Mouse (Mus musculus): ENCODE results near the gene Gm45261. TPM values are rescaled to one million over a fixed set of nuclear protein-coding genes. Genes with fewer than 3 reads are reported as not detected.

The Gm45261 gene
- not detected in 2 replicates for polyA plus RNA-seq (2012; rRNA removed)

DNA sequence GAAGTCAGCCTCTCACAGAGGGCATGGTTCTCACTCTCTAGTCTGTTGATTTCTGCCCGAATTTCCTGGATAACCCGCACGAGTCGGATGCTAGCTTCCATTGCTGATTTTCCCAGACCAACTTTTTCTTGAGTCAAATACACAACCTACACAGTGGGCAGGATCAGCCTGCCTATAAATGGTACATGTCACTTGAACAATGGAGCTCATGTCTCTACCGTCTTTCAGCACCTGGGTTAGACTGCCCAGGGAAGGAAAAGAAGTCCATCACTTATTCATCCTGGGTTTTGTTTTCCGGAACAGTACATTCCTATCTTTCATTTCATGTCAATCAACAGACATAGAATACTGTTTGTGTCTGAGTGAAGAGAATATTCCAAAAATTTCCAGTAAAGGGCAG is at the start of gene Gm45261:
Gene Gm45261 (minus strand): TSS at position 101 of the 400 bp plus-strand sequence.
- Histone ChIP-seq H3K4me1 (ENCODE audit: control insufficient read depth, insufficient read depth, insufficient read length) (no peaks in the 10 kb centered on the region), H3K36me3 (ENCODE audit: control insufficient read depth, insufficient read depth, low read length) (no peaks in the 10 kb centered on the region), H3K27me3 (ENCODE audit: control insufficient read depth, insufficient read depth, low read length) (no peaks in the 10 kb centered on the region), H3K4me3 (ENCODE audit: extremely low read depth, insufficient read depth, insufficient read length) (no peak within 1 kb of the TSS), H3K27ac (ENCODE audit: insufficient read depth, low read length) (no peak within 1 kb of the TSS)
- no peak for TF ChIP-seq POLR2A (IDR thresholded peaks at IDR 0.05; ENCODE audit: low read depth, low read length)
- no peak for TF ChIP-seq CTCF (IDR thresholded peaks at IDR 0.05; ENCODE audit: extremely low read depth, insufficient read depth, insufficient read length, insufficient replicate concordance)
- no peak for DNase-seq (ENCODE audit: low read depth in 1 of 2, low spot score in 2 of 2)
- 83% methylated on average over 6 of the region's 6 CpGs for WGBS

GRCm38 (mm10) chr1:80504757-80505156 is 43.5 kb upstream of the Gm45261 start:
- Histone ChIP-seq H3K4me1 (ENCODE audit: control insufficient read depth, insufficient read depth, insufficient read length) (no peaks in the 10 kb centered on the region), H3K36me3 (ENCODE audit: control insufficient read depth, insufficient read depth, low read length) (peaks cover 41% of the 10 kb centered on the region), H3K4me3 (ENCODE audit: extremely low read depth, insufficient read depth, insufficient read length) (no peak overlapping the region), H3K27me3 (ENCODE audit: control insufficient read depth, insufficient read depth, low read length) (no peaks in the 10 kb centered on the region), H3K27ac (ENCODE audit: insufficient read depth, low read length) (no peak overlapping the region)
- 75% methylated on average over 2 of the region's 2 CpGs for WGBS
- no peak for DNase-seq (ENCODE audit: low read depth in 1 of 2, low spot score in 2 of 2)
- TF ChIP-seq CTCF (IDR thresholded peaks at IDR 0.05; ENCODE audit: extremely low read depth, insufficient read depth, insufficient read length, insufficient replicate concordance) (no peak), POLR2A (IDR thresholded peaks at IDR 0.05; ENCODE audit: low read depth, low read length) (no peak)

- 91% methylated on average over 4 of the region's 4 CpGs for WGBS
- TF ChIP-seq POLR2A (IDR thresholded peaks at IDR 0.05; ENCODE audit: low read depth, low read length) (no peak), CTCF (IDR thresholded peaks at IDR 0.05; ENCODE audit: extremely low read depth, insufficient read depth, insufficient read length, insufficient replicate concordance) (no peak)
- peaks cover 41% of the 10 kb centered on the region for H3K36me3 ChIP-seq (ENCODE audit: control insufficient read depth, insufficient read depth, low read length)
- H3K27ac ChIP-seq (ENCODE audit: insufficient read depth, low read length): no peak overlapping the region
- no peaks in the 10 kb centered on the region for H3K27me3 ChIP-seq (ENCODE audit: control insufficient read depth, insufficient read depth, low read length)
- no peak overlapping the region for H3K4me3 ChIP-seq (ENCODE audit: extremely low read depth, insufficient read depth, insufficient read length)
- no peaks in the 10 kb centered on the region for H3K4me1 ChIP-seq (ENCODE audit: control insufficient read depth, insufficient read depth, insufficient read length)
- no peak for DNase-seq (ENCODE audit: low read depth in 1 of 2, low spot score in 2 of 2)
Observed at GRCm38 (mm10) chr1:80504081-80504480, 42.8 kb upstream of the Gm45261 start.

DNA sequence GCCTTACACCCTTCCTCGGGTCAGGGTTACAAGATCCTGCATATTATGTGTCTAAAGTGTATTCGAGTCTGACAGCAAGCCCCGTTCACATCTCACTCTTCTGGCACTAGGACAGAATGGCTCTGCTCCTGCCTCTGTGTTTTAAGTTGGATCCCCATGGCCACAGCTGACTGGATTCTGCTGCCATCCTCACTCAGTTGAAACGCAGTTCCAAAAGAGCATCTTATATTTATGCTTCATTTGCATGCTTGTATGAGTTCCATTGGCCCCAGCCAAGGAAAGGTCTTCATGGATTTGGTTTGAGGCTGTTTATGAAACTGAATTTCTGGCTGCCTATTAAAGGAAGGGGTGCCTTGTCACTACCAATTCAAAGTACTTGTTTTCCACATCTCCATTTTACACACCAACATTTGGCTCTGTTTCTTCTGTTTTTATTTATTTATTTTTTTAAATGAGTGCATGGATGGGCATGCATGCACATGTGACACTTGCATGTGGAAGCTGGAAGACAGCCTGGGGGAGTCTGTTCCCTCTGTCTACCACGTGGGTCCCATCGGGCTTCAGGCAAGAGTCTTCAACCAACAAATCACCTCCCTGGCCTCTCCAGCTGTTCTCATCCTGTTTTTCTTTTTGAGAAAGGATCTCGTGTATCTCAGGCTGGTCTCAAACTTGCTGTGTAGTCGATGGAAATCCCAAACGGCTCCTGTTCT is 41.4 kb upstream of the Gm45261 start:
- WGBS: 91% methylated on average over 9 of the region's 9 CpGs
- TF ChIP-seq CTCF (IDR thresholded peaks at IDR 0.05; ENCODE audit: extremely low read depth, insufficient read depth, insufficient read length, insufficient replicate concordance): no peak

DNA sequence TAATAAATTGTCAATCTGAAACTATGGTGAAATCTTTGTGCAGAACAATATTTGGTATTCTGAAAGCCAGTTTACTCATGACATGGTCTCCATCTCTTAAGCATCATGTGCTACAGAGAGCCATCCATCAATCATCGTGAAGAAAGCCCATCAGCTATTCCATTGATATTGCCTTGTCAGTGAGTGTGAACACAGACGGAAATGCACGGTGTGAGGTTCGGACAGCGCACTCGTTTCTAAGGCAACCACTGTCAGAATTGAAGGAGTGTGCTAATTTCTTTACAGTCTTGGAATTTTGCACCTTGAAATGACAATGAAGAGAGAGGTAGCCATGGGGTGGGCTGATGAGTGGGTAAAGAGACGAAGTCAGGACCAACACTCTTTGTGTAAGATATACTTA is 38.0 kb upstream of the Gm45261 start:
- TF ChIP-seq POLR2A (IDR thresholded peaks at IDR 0.05; ENCODE audit: low read depth, low read length): no peak
- TF ChIP-seq CTCF (IDR thresholded peaks at IDR 0.05; ENCODE audit: extremely low read depth, insufficient read depth, insufficient read length, insufficient replicate concordance): no peak
- Histone ChIP-seq H3K27ac (ENCODE audit: insufficient read depth, low read length) (no peak overlapping the region), H3K4me1 (ENCODE audit: control insufficient read depth, insufficient read depth, insufficient read length) (no peaks in the 10 kb centered on the region; the same call in 1 of the 2 replicates), H3K36me3 (ENCODE audit: control insufficient read depth, insufficient read depth, low read length) (peaks cover 25% of the 10 kb centered on the region), H3K4me3 (ENCODE audit: extremely low read depth, insufficient read depth, insufficient read length) (no peak overlapping the region), H3K27me3 (ENCODE audit: control insufficient read depth, insufficient read depth, low read length) (no peaks in the 10 kb centered on the region)
- no peak for DNase-seq (ENCODE audit: low read depth in 1 of 2, low spot score in 2 of 2)
- 90% methylated on average over 7 of the region's 7 CpGs for WGBS

More for the DNA sequence above, 41.4 kb upstream of the Gm45261 start:
- no peak for DNase-seq (ENCODE audit: low read depth in 1 of 2, low spot score in 2 of 2)
- Histone ChIP-seq H3K27ac (ENCODE audit: insufficient read depth, low read length) (no peak overlapping the region), H3K36me3 (ENCODE audit: control insufficient read depth, insufficient read depth, low read length) (peaks cover 36% of the 10 kb centered on the region), H3K27me3 (ENCODE audit: control insufficient read depth, insufficient read depth, low read length) (no peaks in the 10 kb centered on the region), H3K4me3 (ENCODE audit: extremely low read depth, insufficient read depth, insufficient read length) (no peak overlapping the region), H3K4me1 (ENCODE audit: control insufficient read depth, insufficient read depth, insufficient read length) (no peaks in the 10 kb centered on the region)

GRCm38 (mm10) chr1:80496360-80496759 is 35.1 kb upstream of the Gm45261 start:
- H3K4me1 ChIP-seq (ENCODE audit: control insufficient read depth, insufficient read depth, insufficient read length): no peaks in the 10 kb centered on the region; the same call in 1 of the 2 replicates
- DNase-seq (ENCODE audit: low read depth in 1 of 2, low spot score in 2 of 2): no peak
- no peak overlapping the region for H3K27ac ChIP-seq (ENCODE audit: insufficient read depth, low read length)
- H3K27me3 ChIP-seq (ENCODE audit: control insufficient read depth, insufficient read depth, low read length): no peaks in the 10 kb centered on the region
- H3K36me3 ChIP-seq (ENCODE audit: control insufficient read depth, insufficient read depth, low read length): peaks cover 3% of the 10 kb centered on the region
- 63% methylated on average over 4 of the region's 4 CpGs for WGBS
- no peak for TF ChIP-seq CTCF (IDR thresholded peaks at IDR 0.05; ENCODE audit: extremely low read depth, insufficient read depth, insufficient read length, insufficient replicate concordance)
- TF ChIP-seq POLR2A (IDR thresholded peaks at IDR 0.05; ENCODE audit: low read depth, low read length): no peak
- H3K4me3 ChIP-seq (ENCODE audit: extremely low read depth, insufficient read depth, insufficient read length): no peak overlapping the region

- no peak for DNase-seq (ENCODE audit: low read depth in 1 of 2, low spot score in 2 of 2)
- no peaks in the 10 kb centered on the region for H3K27me3 ChIP-seq (ENCODE audit: control insufficient read depth, insufficient read depth, low read length)
- no peak overlapping the region for H3K27ac ChIP-seq (ENCODE audit: insufficient read depth, low read length)
- TF ChIP-seq CTCF (IDR thresholded peaks at IDR 0.05; ENCODE audit: extremely low read depth, insufficient read depth, insufficient read length, insufficient replicate concordance) (no peak), POLR2A (IDR thresholded peaks at IDR 0.05; ENCODE audit: low read depth, low read length) (no peak)
- H3K36me3 ChIP-seq (ENCODE audit: control insufficient read depth, insufficient read depth, low read length): no peaks in the 10 kb centered on the region
- 82% methylated on average over 5 of the region's 5 CpGs for WGBS
- no peaks in the 10 kb centered on the region for H3K4me1 ChIP-seq (ENCODE audit: control insufficient read depth, insufficient read depth, insufficient read length)
- no peak overlapping the region for H3K4me3 ChIP-seq (ENCODE audit: extremely low read depth, insufficient read depth, insufficient read length)
Observed at GRCm38 (mm10) chr1:80483419-80483818, 22.2 kb upstream of the Gm45261 start.
